Mouse (Mus musculus) bone marrow macrophage, adult 2 months (primary cell): ENCODE data around the gene Hist2h2ab. TPM values are rescaled to one million over a fixed set of nuclear protein-coding genes. Genes with fewer than 3 reads are reported as not detected.

Experiments used
- H3K27ac ChIP-seq: 2 replicates; pipeline ENCODE4 v1.5.1; 2012; ENCODE audit warnings: low read depth, low read length; ENCODE audit not compliant: insufficient read depth
- H3K4me1 ChIP-seq: 2 replicates; pipeline ENCODE4 v1.6.1; 2012; ENCODE audit warnings: low read length; ENCODE audit not compliant: control insufficient read depth, insufficient read depth
- H3K4me3 ChIP-seq: 2 replicates; pipeline ENCODE4 v1.5.1; 2012; ENCODE audit warnings: mild to moderate bottlenecking, low read length, moderate library complexity; ENCODE audit not compliant: insufficient read depth
- CTCF ChIP-seq: IDR thresholded peaks from 2 replicates; pipeline ENCODE4 v1.5.1; 2012; ENCODE audit warnings: low read depth, mild to moderate bottlenecking, low read length, moderate library complexity
- POLR2A ChIP-seq: IDR thresholded peaks from 2 replicates; pipeline ENCODE4 v1.6.1; 2012; ENCODE audit warnings: mild to moderate bottlenecking, low read depth, low read length, borderline replicate concordance
- polyA plus RNA-seq: library from polyadenylated mRNA; stranded (reverse); fragments of >200 nt; gene quantifications from 2 replicates; pipeline ENCODE4 v1.2.4, GENCODE M21; 2012; ENCODE audit not compliant: missing spikeins, insufficient read depth, insufficient read length

Hist2h2ab gene
- polyA plus RNA-seq, 1 experiment, result not detected

DNA sequence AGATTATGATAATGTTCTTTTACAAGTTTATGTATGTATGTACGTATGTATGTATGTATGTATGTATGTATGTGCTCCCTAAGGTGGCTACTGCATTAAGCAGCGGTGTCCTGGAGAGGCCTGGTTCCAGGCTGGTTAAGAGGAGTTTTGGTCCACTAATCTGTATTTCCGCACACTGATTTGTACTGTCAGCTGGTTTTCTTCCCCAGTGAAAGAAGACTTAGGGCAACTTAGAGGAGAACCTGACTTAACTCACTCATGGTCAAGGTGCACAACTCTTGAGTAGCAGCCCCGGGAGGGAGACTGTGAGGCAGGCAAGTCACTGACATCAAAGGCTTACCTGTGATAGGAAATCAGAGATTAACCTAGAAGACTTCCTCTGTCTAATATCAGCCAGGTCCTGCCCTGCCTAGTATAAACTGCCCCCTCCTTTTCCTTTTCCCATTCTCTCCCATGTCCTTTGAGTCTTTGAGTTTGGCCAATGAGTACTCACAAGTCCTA is 17.2 kb downstream of the Hist2h2ab start:
- Histone ChIP-seq H3K4me1 (peaks cover 12% of the 10 kb centered on the region), H3K27ac (peak overlapping the region; percentile 69; the same call in 1 of the 2 replicates), H3K4me3 (peak overlapping the region; percentile 57)
- no peak for TF ChIP-seq POLR2A
- TF ChIP-seq CTCF, result no peak

- TF ChIP-seq POLR2A (no peak), CTCF (no peak)
- H3K4me1 ChIP-seq, result peaks cover 16% of the 10 kb centered on the region
- peak overlapping the region; percentile 69 for H3K27ac ChIP-seq
- peak overlapping the region; percentile 57 for H3K4me3 ChIP-seq
Observed at GRCm38 (mm10) chr3:96237335-96237903, 17.8 kb downstream of the Hist2h2ab start.

- H3K4me1 ChIP-seq, result peaks cover 20% of the 10 kb centered on the region
- TF ChIP-seq CTCF, result no peak
- TF ChIP-seq POLR2A, result no peak
- peak overlapping the region; percentile 69 for H3K27ac ChIP-seq
- H3K4me3 ChIP-seq, result peak overlapping the region; percentile 57
Observed at GRCm38 (mm10) chr3:96237904-96238511, 18.3 kb downstream of the Hist2h2ab start.

GRCm38 (mm10) chr3:96238954-96239793 is 19.5 kb downstream of the Hist2h2ab start, which contains the start of gene Hist2h3c2:
Hist2h3c2 (minus strand) TSS chr3:96239127.
- H3K4me1 ChIP-seq, result peaks cover 31% of the 10 kb centered on the region
- H3K27ac ChIP-seq, result peak within 1 kb of the TSS; percentile 80
- H3K4me3 ChIP-seq, result peak within 1 kb of the TSS; percentile 59

GRCm38 (mm10) chr3:96239949-96240798 is 20.5 kb downstream of the Hist2h2ab start, which contains the start of gene Hist2h2aa2:
Hist2h2aa2 (minus strand) TSS chr3:96240276.
- Histone ChIP-seq H3K4me1 (peaks cover 34% of the 10 kb centered on the region), H3K27ac (peak within 1 kb of the TSS; percentile 80), H3K4me3 (peak within 1 kb of the TSS; percentile 59)

- H3K4me3 ChIP-seq, result no peak overlapping the region
- H3K27ac ChIP-seq, result peak overlapping the region; percentile 56
- TF ChIP-seq POLR2A (no peak), CTCF (no peak)
- peaks cover 34% of the 10 kb centered on the region for H3K4me1 ChIP-seq
Observed at GRCm38 (mm10) chr3:96240799-96241197, 21.1 kb downstream of the Hist2h2ab start.

DNA sequence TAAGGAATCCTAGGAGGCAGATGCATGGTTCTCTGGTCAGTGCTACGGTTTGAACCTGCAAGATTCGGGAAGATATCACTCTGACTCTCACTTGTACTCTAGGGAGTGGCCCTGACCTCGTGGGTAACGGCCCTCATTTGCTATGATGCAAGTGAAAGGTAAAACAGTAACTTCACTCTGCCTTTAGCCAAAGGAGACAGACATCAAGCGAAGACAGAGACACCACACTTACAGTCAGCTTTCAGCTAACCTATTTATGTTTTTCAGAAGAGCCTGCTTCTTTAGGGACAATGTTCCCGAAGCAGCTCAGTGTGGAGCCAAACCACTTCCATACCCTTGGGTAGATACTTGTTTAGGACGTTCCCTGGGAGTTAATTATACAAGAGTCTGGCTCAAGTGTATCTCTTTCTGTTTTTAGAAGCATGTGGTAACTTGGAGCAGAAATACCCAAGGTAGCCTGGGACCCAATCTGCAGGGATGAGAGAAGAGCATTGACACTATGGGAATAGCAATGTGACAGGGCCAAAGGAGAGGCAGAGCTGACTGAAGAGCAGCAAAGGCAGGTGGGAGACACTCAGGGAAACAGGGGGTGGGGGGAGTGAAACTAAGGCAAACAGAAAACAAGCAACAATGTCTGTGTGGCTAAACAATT is 24.4 kb downstream of the Hist2h2ab start:
- peak overlapping the region; percentile 27 for H3K4me3 ChIP-seq
- H3K4me1 ChIP-seq, result peaks cover 25% of the 10 kb centered on the region
- no peak for TF ChIP-seq POLR2A
- peak overlapping the region; percentile 97 for H3K27ac ChIP-seq

DNA sequence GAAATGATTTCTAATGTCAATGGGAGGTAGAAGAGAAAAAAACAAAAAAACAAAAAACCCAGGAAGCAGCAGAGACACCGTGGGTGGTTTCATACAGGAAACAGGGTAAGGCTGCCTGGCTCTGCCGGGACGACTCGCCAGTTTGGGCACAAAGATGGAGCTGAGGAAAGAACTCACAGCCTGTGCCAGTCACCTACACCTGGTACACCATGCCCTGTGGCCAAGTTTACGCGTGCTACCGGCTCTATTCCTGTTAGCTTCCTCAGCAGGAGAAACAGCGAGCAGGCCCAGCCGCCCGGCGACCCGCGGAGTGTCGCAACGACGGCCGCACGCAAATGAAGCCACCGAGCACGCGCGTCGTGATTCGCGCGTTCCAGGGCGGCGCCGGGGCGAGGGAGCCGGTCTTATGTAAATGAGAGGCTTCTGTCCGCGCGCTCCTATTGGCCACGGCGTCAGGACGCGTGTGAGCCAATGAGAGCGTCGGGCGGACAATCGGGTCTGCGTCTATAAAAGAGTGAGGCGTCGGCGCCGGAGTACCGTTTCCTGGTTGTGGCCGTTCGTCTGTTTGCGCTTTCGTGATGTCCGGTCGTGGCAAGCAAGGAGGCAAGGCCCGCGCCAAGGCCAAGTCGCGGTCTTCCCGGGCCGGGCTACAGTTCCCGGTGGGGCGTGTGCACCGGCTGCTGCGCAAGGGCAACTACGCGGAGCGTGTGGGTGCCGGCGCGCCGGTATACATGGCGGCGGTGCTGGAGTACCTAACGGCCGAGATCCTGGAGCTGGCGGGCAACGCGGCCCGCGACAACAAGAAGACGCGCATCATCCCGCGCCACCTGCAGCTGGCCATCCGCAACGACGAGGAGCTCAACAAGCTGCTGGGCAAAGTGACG is 25.6 kb downstream of the Hist2h2ab start, which contains the start of gene Hist2h2aa1:
Gene Hist2h2aa1 (plus strand): TSS at position 495 of the 884 bp plus-strand sequence.
- Histone ChIP-seq H3K4me3 (peak within 1 kb of the TSS; percentile 81), H3K27ac (peak within 1 kb of the TSS; percentile 97), H3K4me1 (peaks cover 33% of the 10 kb centered on the region)

DNA sequence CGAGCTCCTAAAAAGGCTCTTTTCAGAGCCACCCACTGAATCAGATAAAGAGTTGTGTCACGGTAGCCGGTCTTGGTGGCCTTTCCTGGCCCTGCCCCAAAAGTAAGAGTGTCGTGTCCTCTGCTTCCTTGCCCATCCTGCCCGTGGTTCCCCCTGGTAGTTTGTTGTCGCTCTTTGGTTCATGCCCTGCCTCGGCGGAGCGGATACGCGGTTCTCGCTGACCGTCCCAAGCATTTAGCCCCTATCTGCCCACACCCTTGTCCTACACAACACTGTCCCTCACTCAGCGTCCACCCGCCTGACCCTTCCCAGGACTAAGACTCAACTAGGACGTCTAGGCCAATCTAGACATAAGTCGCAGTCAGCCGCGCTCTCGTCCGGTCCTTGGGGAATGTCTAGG is 26.4 kb downstream of the Hist2h2ab start:
- Histone ChIP-seq H3K4me3 (peak overlapping the region; percentile 58), H3K27ac (peak overlapping the region; percentile 79), H3K4me1 (peaks cover 38% of the 10 kb centered on the region)

DNA sequence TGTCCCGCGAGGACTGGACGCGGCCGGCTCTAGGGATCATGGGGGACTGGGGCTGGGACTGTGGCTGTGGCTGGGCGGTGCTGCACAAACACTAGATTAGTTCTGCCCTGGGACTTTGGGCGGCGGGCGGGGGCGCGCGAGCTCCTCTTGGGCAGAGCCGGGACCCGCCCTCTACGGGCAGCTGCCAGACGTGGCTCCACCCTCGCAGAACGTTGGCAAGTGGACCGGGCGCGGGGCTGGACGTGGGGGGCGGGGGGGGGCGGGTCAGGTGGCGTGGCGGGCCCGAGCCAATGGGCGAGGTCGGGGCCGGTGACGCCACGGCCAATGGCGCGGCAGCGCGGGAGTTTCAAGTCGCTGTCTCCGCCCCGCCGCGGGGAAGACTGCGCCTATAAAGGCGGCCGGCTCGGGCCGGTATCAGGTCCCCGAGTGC is 26.8 kb downstream of the Hist2h2ab start, which contains the start of gene Hist2h3c1:
Gene Hist2h3c1 (plus strand): TSS at position 259 of the 430 bp plus-strand sequence.
- peak within 1 kb of the TSS; percentile 79 for H3K27ac ChIP-seq
- peaks cover 40% of the 10 kb centered on the region for H3K4me1 ChIP-seq
- peak within 1 kb of the TSS; percentile 61 for H3K4me3 ChIP-seq
